Mouse (Mus musculus) intestine, embryonic 14.5 days (tissue): Measurements from ENCODE around the gene Tmem114. TPM values are rescaled to one million over a fixed set of nuclear protein-coding genes. Genes with fewer than 3 reads are reported as not detected.

Source experiments
- ATAC-seq: fragments of 200-750 bp; cut with Nextera tagmentation; replicated peaks from 2 replicates; pipeline ENCODE4 v1.8.0; 2017; ENCODE audit warnings: low read depth, moderate number of reproducible peaks, moderate TSS enrichment, moderate library complexity; ENCODE audit not compliant: low FRiP score, low TSS enrichment
- DNase-seq: peaks from one replicate; pipeline ENCODE4 v3.0.0-alpha.2; 2018; ENCODE audit warnings: low spot score
- H3K27ac ChIP-seq: fragments of 300-500 bp; sonication (generic); 2 replicates; pipeline ENCODE4 v1.5.1; 2014; ENCODE audit warnings: low read depth, mild to moderate bottlenecking, control low read depth
- H3K27me3 ChIP-seq: fragments of 300-500 bp; sonication (generic); replicated peaks from 2 replicates; pipeline ENCODE4 v1.6.1; 2014; ENCODE audit warnings: low read length, control low read depth; ENCODE audit not compliant: control insufficient read depth, insufficient read depth
- H3K36me3 ChIP-seq: fragments of 300-500 bp; sonication (generic); 2 replicates; pipeline ENCODE4 v1.6.1; 2014; ENCODE audit warnings: low read length, control low read depth; ENCODE audit not compliant: control insufficient read depth, insufficient read depth
- H3K4me1 ChIP-seq: fragments of 300-500 bp; sonication (generic); replicated peaks from 2 replicates; pipeline ENCODE4 v1.6.1; 2014; ENCODE audit warnings: low read length, control low read depth, mixed read lengths; ENCODE audit not compliant: control insufficient read depth, insufficient read depth
- H3K4me2 ChIP-seq: fragments of 300-500 bp; sonication (generic); 2 replicates; pipeline ENCODE4 v1.6.1; 2014; ENCODE audit warnings: low read length
- H3K4me3 ChIP-seq: fragments of 300-500 bp; sonication (generic); 2 replicates; pipeline ENCODE4 v1.5.1; 2014; ENCODE audit warnings: low read depth, low read length, control low read depth, mixed read lengths
- H3K9ac ChIP-seq: fragments of 300-500 bp; sonication (generic); 2 replicates; pipeline ENCODE4 v1.6.1; 2014; ENCODE audit warnings: mild to moderate bottlenecking, low read length
- H3K9me3 ChIP-seq: fragments of 300-500 bp; sonication (generic); 2 replicates; pipeline ENCODE4 v1.6.1; 2016; ENCODE audit warnings: low read length, control low read depth; ENCODE audit not compliant: control insufficient read depth
- WGBS: fragments of 180-500 bp; shearing (Covaris S2); extraction: QIAGEN DNeasy Blood & Tissue Kit; methylation state at CpG from one replicate; pipeline ENCODE4 v1.1.7; 2014; 5-methylcytosine and 5-hydroxymethylcytosine counted together
- polyA plus RNA-seq: library from polyadenylated mRNA; unstranded; fragments of >200 nt; fragmentation: Nextera tagmentation; extraction: Ambion mirVana; gene quantifications from 2 replicates; pipeline ENCODE4 v1.2.1, GENCODE M21; 2014

Gene Tmem114
- polyA plus RNA-seq, 1 experiment from 2014 or later = 0.12 TPM

GRCm38 (mm10) chr16:8401171-8401955, 23.6 kb downstream of the Tmem114 start:
- no peak for ATAC-seq
- H3K27ac ChIP-seq = no peak overlapping the region
- H3K36me3 ChIP-seq = no peaks in the 10 kb centered on the region
- DNase-seq = no peak
- 43% methylated on average over 9 of the region's 9 CpGs for WGBS
- H3K9ac ChIP-seq = no peak overlapping the region
- no peaks in the 10 kb centered on the region for H3K4me1 ChIP-seq
- no peaks in the 10 kb centered on the region for H3K27me3 ChIP-seq
- no peaks in the 10 kb centered on the region for H3K9me3 ChIP-seq
- no peak overlapping the region for H3K4me3 ChIP-seq
- no peak overlapping the region for H3K4me2 ChIP-seq

- Histone ChIP-seq H3K4me2 (no peak overlapping the region), H3K4me1 (no peaks in the 10 kb centered on the region), H3K27me3 (no peaks in the 10 kb centered on the region), H3K36me3 (no peaks in the 10 kb centered on the region), H3K9me3 (no peaks in the 10 kb centered on the region), H3K9ac (no peak overlapping the region), H3K4me3 (no peak overlapping the region), H3K27ac (no peak overlapping the region)
- DNase-seq (no peak), ATAC-seq (no peak)
- 77% methylated on average over 6 of the region's 6 CpGs for WGBS
Observed at GRCm38 (mm10) chr16:8399868-8400267, 25.1 kb downstream of the Tmem114 start.

GRCm38 (mm10) chr16:8394946-8395345, 30.0 kb downstream of the Tmem114 start:
- ATAC-seq = no peak
- H3K9me3 ChIP-seq = no peaks in the 10 kb centered on the region
- no peak overlapping the region for H3K9ac ChIP-seq
- no peak overlapping the region for H3K27ac ChIP-seq
- H3K4me1 ChIP-seq = no peaks in the 10 kb centered on the region
- H3K4me3 ChIP-seq = no peak overlapping the region
- H3K36me3 ChIP-seq = no peaks in the 10 kb centered on the region
- DNase-seq = peak; percentile 7
- no peaks in the 10 kb centered on the region for H3K27me3 ChIP-seq
- no peak overlapping the region for H3K4me2 ChIP-seq

GRCm38 (mm10) chr16:8388491-8388890, 36.4 kb downstream of the Tmem114 start:
- no peak overlapping the region for H3K4me3 ChIP-seq

GRCm38 (mm10) chr16:8386386-8386785, 38.5 kb downstream of the Tmem114 start:
- ATAC-seq (no peak), DNase-seq (no peak)
- Histone ChIP-seq H3K9ac (no peak overlapping the region), H3K27me3 (no peaks in the 10 kb centered on the region), H3K27ac (no peak overlapping the region), H3K4me3 (no peak overlapping the region), H3K4me1 (no peaks in the 10 kb centered on the region), H3K4me2 (no peak overlapping the region), H3K9me3 (no peaks in the 10 kb centered on the region), H3K36me3 (no peaks in the 10 kb centered on the region)
- WGBS = 68% methylated on average over 6 of the region's 6 CpGs

More at GRCm38 (mm10) chr16:8388491-8388890, 36.4 kb downstream of the Tmem114 start:
- H3K4me2 ChIP-seq = no peak overlapping the region
- H3K9ac ChIP-seq = no peak overlapping the region
- H3K4me1 ChIP-seq = no peaks in the 10 kb centered on the region
- no peak overlapping the region for H3K27ac ChIP-seq
- no peaks in the 10 kb centered on the region for H3K9me3 ChIP-seq
- no peaks in the 10 kb centered on the region for H3K36me3 ChIP-seq
- H3K27me3 ChIP-seq = no peaks in the 10 kb centered on the region
- ATAC-seq = no peak
- no peak for DNase-seq
- 93% methylated on average over 1 of the region's 1 CpGs for WGBS

- Histone ChIP-seq H3K4me1 (no peaks in the 10 kb centered on the region), H3K4me3 (no peak overlapping the region), H3K27ac (no peak overlapping the region), H3K9ac (no peak overlapping the region), H3K4me2 (no peak overlapping the region), H3K36me3 (no peaks in the 10 kb centered on the region), H3K27me3 (no peaks in the 10 kb centered on the region), H3K9me3 (no peaks in the 10 kb centered on the region)
- WGBS = 56% methylated on average over 5 of the region's 5 CpGs
- DNase-seq (no peak), ATAC-seq (no peak)
Observed at GRCm38 (mm10) chr16:8385679-8386078, 39.3 kb downstream of the Tmem114 start.

- Histone ChIP-seq H3K4me1 (no peaks in the 10 kb centered on the region), H3K4me3 (no peak overlapping the region), H3K9ac (no peak overlapping the region), H3K27ac (no peak overlapping the region), H3K36me3 (no peaks in the 10 kb centered on the region), H3K4me2 (no peak overlapping the region), H3K27me3 (no peaks in the 10 kb centered on the region), H3K9me3 (no peaks in the 10 kb centered on the region)
- DNase-seq = no peak
- 68% methylated on average over 10 of the region's 10 CpGs for WGBS
- no peak for ATAC-seq
Observed at GRCm38 (mm10) chr16:8384772-8385171, 40.2 kb downstream of the Tmem114 start.

- DNase-seq (no peak), ATAC-seq (no peak)
- H3K36me3 ChIP-seq = no peaks in the 10 kb centered on the region
- no peak overlapping the region for H3K4me3 ChIP-seq
- no peak overlapping the region for H3K27ac ChIP-seq
- H3K4me1 ChIP-seq = no peaks in the 10 kb centered on the region
- H3K9me3 ChIP-seq = no peaks in the 10 kb centered on the region
- H3K9ac ChIP-seq = no peak overlapping the region
- H3K27me3 ChIP-seq = no peaks in the 10 kb centered on the region
- no peak overlapping the region for H3K4me2 ChIP-seq
- WGBS = 82% methylated on average over 9 of the region's 9 CpGs
Observed at GRCm38 (mm10) chr16:8383396-8383795, 41.5 kb downstream of the Tmem114 start.

- H3K9me3 ChIP-seq = no peaks in the 10 kb centered on the region
Observed at GRCm38 (mm10) chr16:8363066-8363465, 61.9 kb downstream of the Tmem114 start.

More at GRCm38 (mm10) chr16:8363066-8363465, 61.9 kb downstream of the Tmem114 start:
- H3K9ac ChIP-seq = no peak overlapping the region
- ATAC-seq = no peak
- H3K27me3 ChIP-seq = no peaks in the 10 kb centered on the region
- no peaks in the 10 kb centered on the region for H3K4me1 ChIP-seq
- no peak overlapping the region for H3K4me2 ChIP-seq
- no peak overlapping the region for H3K27ac ChIP-seq
- H3K36me3 ChIP-seq = no peaks in the 10 kb centered on the region
- DNase-seq = no peak
- H3K4me3 ChIP-seq = no peak overlapping the region
- WGBS = 62% methylated on average over 3 of the region's 3 CpGs
